Mouse (Mus musculus) right cerebral cortex, postnatal 25 days (tissue): ENCODE measurements around the gene Elovl7.

Experiments used
- DNase-seq: peaks from one replicate; pipeline ENCODE4 v3.0.0; 2022

Elovl7 gene

GRCm38 (mm10) chr13:108245086-108245697, 31.0 kb downstream of the Elovl7 start:
- DNase-seq: no peak

DNA sequence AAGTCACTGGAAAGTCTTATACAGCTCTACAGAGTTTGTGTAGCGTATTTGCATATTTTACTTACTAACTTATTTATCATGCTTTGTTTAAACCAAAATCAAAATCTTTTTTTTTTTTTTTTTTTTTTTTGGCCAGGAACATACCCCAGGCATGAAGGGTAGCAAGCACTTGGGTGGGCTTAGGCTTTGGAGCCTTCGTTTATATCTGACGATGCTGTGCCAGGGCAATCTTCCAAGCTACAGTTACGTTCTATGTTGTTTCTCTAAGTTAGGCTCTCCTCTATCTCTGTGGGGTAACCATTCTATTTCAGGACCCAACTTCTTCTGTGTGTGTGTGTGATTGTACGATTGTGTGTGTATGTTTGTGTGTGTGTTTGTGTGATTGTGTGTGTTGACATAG, 36.9 kb downstream of the Elovl7 start:
- DNase-seq: no peak

DNA sequence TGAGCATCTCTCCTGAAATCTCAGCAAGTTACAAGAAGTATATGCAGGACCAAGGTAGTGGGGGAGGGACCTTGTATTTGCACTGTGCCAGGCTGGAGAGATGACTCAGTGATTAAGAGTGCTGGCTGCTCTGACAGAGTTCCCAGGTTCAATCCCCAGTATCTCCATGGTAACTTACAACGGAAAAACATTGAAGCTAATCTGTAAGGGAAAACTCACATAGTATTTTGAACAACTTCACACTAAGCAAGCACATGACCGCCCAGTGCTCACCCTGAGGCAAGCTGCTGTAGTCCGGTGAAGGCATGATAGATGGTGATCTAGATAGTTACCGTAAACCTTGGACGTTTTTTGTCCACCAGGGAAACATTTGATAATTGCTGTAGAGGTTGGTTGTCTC, 39.8 kb downstream of the Elovl7 start:
- no peak for DNase-seq

DNA sequence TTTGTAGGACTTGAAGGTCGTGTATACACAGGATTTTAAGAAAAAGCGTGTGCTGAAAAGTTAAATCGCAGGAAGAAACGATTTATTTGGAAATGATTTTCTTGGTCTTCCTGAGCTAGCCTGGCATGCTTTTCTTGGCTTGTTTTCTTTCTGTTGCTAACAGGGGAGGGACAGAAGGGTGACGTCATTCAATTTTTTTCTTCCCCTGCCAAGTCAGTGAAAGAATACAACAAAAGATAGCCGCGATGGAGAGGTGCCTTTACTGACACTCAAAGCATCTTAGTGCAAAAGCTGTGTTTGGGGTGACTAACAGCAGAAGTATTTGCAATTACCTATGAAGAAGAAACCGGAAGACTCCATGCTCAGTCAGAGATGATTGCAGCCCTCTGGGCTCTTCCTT, 48.8 kb downstream of the Elovl7 start:
- DNase-seq: no peak

DNA sequence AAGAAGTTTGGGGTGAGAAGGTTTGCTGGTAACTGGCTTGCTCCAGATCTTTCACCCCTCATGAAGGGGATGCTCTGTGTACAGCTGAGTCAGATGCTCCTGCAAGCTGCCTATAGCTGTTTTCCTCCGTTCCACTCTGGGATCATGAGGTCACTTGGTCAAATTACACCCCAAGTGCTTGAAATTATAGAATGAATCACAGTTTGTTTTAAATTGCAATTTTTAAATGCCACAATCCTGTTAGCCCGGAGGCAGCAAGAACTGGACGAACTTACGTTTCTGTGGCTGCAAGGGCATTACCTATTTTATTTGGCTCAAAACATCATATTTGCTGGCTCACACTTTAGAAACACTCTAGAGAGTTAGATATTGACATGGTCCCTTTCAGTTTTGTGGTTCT, 51.2 kb downstream of the Elovl7 start:
- DNase-seq: no peak

DNA sequence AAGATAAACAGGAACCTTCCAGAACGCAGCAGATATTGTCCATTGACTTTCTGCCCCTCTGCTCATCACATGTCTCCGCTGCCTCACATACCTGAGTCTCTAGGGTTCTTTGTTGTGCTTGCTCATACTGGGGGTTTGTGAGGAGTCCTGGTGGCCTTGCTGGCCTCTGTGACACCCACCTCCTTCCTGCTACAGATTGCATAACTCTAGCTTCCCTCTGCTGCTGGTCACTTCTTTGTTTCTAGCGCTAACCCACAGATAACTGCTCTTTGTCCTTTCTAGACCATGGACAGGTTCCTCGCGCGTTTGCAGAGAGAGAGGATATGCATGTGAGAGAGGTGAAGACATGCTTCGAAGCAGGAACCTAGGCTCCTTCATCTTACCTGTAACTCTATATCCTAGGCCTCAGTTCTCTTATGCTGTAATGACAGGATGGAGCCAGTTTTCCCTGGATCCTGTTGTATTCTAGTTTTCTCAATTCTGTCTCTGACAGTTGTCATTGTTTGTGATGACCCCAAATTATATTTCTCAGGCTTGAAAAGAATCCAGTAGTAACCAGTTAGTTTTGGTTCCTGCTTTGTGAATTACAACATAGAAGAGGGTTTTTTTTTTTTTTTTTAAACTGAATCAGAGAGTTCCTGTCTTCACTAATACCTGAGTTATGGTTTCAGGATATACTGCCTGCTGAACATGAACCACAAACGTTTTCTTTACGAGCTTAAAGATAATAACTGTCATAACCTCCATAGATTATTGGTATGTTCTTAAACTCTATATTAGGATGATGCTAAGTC, 53.8 kb downstream of the Elovl7 start:
- DNase-seq: no peak

- DNase-seq: no peak
Observed at GRCm38 (mm10) chr13:108271458-108272148, 57.4 kb downstream of the Elovl7 start.

GRCm38 (mm10) chr13:108272332-108272731, 58.1 kb downstream of the Elovl7 start:
- no peak for DNase-seq

GRCm38 (mm10) chr13:108273034-108273433, 58.8 kb downstream of the Elovl7 start:
- no peak for DNase-seq

DNA sequence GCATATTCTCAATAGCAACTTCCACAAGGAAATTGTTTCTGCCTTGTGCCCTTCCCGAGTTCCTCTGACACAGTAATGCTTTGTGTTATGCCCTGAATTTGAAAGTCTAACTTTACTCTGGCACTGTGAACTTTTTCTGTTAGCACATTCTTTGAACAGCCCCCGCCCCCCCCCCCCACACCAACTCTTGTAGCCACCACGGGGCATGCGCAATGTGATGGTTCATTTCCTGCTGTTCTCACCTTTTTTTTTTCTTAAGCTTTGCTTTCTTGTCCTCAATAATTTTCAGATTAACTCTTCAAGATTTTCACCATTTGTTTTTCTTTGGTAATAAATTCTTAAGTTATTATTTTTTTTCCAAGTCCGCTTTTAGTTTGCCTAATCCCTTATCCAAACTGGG, 59.3 kb downstream of the Elovl7 start:
- no peak for DNase-seq

DNA sequence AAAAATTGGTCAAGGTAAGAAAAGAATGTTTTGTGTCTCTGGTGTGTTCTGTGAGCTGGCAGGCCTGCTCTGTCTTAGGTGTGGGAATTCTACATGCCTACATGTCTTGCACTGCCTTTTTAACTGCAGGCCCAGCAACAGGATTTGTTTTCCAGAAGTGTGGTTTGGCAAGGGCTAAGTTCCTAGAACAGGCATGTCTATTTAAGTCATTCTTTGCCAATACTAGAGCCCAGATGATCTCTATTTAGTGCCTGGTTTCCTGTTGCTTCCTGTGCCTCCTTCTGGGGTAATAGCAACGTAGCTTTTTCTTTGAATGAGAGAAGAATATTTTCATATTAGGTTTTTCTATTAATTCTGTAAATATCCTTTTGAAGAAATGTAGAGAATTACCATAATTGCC, 62.4 kb downstream of the Elovl7 start:
- DNase-seq: no peak

DNA sequence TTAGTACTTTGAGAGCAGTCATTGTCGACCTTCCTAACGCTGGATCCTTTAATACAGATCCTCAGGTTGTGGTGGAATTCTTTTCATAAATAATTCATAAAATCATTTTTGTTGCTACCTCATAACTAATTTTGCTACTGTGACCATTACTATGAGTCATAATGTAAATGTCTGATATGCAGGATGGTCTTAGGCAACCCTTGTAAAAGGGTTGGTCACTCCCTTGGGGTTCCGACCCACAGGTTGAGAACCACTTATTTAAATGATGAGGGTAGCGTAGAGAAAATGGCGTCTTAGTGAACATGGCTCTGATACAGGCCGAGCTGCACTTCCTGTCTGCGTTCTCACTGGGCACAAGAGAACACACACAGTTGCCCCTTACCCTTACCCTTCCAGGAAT, 63.1 kb downstream of the Elovl7 start:
- DNase-seq: no peak

- no peak for DNase-seq
Observed at GRCm38 (mm10) chr13:108278592-108278991, 64.4 kb downstream of the Elovl7 start.

- no peak for DNase-seq
Observed at GRCm38 (mm10) chr13:108284312-108284711, 70.1 kb downstream of the Elovl7 start.

DNA sequence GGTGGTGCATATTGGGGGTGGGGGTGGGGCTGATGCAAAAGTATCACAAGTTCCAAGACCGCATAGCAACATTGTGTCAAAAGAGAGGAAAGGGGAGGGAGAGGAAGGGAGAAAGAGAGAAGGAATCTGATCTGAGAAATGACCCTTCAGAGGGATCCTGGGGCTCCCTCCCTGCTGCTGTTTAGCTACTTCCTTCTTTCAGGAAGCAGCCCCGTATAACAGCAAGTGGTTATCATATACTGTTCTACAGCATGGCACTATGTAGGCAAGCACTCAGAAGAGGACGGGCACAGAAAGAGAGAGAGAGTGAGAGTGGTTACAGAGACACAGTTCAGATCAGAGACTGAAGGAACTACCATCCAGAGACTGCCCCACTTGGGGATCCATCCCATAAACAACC, 73.7 kb downstream of the Elovl7 start:
- no peak for DNase-seq

- no peak for DNase-seq
Observed at GRCm38 (mm10) chr13:108289436-108289835, 75.2 kb downstream of the Elovl7 start.

- no peak for DNase-seq
Observed at GRCm38 (mm10) chr13:108290314-108290713, 76.1 kb downstream of the Elovl7 start.

DNA sequence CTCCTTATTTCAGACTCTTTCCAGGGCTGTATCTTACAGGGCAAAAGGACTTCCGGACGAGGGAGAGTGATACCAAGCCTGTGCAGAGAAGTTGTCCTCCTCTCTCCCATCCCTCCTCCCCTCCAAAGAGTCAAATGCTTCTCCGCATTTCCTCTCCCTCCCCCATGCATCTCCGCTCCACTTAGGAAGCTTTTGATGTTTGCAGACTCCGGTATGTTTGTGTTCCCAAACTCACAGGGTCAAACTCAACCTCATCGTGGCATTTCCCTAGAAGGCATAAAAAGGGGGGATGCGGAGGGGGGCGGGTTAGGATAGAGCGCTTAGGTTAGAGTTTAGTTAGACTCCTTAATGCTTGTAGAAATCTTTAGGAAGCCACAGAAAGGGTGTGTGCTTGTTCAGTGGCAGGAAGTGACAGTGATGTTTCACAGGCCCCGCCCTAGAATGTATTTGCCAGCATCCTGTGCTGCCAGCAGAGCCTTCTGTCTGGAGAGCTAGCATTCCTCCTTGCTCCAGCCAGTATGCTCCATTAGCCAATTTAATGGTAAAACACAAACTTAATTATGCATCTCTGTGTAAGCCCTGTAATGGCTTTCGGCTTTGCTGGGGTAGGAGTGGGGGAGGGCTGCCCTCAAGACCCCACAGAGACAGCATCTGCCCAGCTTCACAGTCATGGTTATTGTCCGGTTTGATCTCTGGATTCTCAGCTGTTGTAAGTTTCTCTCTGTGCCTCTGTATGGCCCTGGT, 83.3 kb downstream of the Elovl7 start:
- no peak for DNase-seq

GRCm38 (mm10) chr13:108298241-108298640, 84.0 kb downstream of the Elovl7 start:
- no peak for DNase-seq

- DNase-seq: no peak
Observed at GRCm38 (mm10) chr13:108300346-108300950, 86.2 kb downstream of the Elovl7 start.

DNA sequence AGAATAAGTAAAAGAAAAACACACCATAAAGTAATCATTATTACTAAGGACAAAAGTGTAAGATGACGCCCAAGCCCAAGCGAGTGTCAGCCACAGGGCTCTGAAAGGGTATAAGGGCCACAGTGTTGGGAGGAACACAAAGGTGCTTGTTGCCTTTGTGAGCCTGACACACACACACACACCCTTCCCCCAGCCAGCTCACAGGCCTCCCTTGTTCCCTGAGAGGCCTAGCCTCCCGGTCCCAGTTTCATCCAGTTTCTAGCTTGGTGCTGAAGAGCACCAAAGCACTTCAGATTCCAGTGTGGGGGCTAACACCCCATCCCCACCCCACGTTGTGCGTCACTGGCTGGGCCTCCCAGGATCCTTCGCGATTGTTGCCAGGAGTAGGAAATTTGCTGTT, 87.2 kb downstream of the Elovl7 start:
- DNase-seq: no peak

DNA sequence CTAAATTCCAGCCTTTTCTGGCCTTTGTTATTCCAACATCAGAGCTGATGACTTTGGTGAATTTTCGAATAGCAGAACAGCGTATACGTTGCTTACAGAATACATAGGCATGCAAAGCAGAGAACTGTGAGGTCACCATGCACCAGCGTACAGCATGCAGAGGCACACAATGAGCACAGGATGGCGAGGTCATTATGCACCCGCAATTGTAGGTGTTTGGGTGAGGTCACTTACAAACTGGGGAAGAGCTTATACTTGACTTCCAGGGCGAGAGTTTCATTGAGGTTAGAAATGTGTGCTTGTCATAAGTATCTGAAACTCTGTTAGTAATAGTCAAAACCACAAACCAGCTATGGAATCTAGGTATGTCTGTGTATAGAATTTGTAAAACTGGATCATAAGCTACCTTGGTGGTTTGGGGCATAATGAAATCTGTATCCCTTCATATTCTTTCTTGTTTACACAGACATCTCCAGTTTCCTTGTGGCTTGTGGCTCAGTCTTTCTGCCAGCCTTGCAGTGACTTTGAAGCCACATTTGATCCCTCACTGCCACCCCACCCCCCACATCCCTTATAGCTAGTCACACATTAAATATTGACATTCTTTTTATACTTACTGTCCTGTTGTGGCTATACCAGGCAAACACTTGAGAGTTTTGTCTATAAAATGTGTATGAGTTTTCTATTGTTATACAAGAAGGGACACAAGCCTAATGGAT, 88.9 kb downstream of the Elovl7 start:
- DNase-seq: no peak
